Mouse (Mus musculus): ENCODE data around the gene Crybb3. TPM values are rescaled to one million over a fixed set of nuclear protein-coding genes. Genes with fewer than 3 reads are reported as not detected.

The Crybb3 gene
- polyA plus RNA-seq, 1 experiment from 2014 or later = 0.65 TPM

DNA sequence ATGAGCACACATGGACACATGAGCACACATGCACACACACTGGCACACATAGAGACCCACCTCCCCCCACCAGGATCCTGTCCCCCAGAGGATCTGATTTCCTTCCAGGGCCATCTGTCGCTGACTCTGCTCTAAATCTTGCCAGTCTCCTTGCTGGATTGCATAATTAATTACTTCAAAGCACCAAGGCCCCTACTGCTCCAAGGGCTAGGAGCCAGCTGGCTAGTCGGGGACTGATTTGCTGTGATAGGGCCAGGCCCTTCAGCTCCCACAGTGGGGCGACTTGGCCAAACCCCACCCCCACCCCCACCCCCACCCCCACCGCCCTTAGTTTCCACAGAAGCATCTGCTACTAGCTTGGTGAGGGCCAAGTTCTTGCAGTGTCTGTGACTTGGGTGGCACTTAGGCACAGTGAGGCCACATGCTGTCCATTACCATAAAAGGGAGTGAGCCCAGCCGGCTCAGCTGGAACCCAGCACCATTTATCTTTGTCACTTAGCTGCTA is 39.8 kb downstream of the Crybb3 start:
- H3K36me3 ChIP-seq (ENCODE audit: poor library complexity, severe bottlenecking) = no peaks in the 10 kb centered on the region
- no peaks in the 10 kb centered on the region; the same call in 1 of the 2 replicates for H3K9me3 ChIP-seq (replicated peaks)
- H3K9ac ChIP-seq = no peak overlapping the region

DNA sequence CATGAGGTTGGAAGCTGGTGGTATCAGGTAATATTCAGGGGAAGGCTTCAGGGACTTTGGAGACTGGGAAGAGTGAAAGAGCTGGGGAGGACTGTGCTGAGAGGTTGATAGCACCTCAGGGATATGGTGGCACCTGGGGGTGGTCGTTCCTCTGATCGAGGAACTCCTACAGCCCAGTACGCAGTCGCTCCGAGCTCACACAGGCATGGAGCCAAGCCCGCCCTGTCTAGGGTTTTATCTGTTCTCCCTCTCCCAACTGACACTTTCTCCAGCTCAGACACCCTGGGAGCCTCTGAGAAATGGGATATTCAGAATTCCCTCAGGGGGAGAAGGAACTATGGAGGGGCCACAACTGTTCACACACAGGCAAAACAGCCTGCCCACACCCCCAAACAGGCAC is 40.6 kb downstream of the Crybb3 start:
- H3K4me2 ChIP-seq = no peak overlapping the region
- no peaks in the 10 kb centered on the region for H3K36me3 ChIP-seq (ENCODE audit: poor library complexity, severe bottlenecking)
- no peaks in the 10 kb centered on the region for H3K27me3 ChIP-seq
- H3K9me3 ChIP-seq (replicated peaks) = no peaks in the 10 kb centered on the region; the same call in 1 of the 2 replicates
- H3K9ac ChIP-seq = no peak overlapping the region
- 52% methylated on average over 6 of the region's 6 CpGs for WGBS
- no peak overlapping the region for H3K4me3 ChIP-seq
- no peak for ATAC-seq
- peak overlapping the region; percentile 83 for H3K27ac ChIP-seq
- peaks cover 39% of the 10 kb centered on the region for H3K4me1 ChIP-seq

More for the DNA sequence above, 39.8 kb downstream of the Crybb3 start:
- Histone ChIP-seq H3K4me3 (no peak overlapping the region), H3K4me1 (peaks cover 41% of the 10 kb centered on the region), H3K4me2 (no peak overlapping the region), H3K27ac (peak overlapping the region; percentile 83), H3K27me3 (no peaks in the 10 kb centered on the region)
- peak; percentile 95 for ATAC-seq
- 8% methylated on average over 5 of the region's 5 CpGs for WGBS

DNA sequence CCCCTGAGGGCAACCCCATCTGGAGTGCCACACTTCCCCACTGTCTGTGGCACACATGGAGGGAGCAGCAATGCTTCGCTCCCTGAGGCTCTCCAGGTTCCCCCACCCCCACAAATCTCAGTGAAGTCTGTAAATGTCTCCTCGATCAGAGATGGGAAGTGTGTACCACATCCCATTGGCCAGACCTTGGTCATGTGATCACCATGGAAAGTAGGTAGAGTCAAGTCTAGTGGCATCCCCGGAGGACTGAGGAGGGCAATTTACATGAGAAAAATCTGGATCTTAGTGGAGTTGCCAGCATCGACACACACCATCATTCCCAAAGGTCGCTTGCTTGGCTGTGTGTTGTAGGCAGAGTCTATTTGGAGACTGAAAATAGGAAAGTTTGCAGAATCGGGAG is 42.8 kb downstream of the Crybb3 start:
- Histone ChIP-seq H3K9ac (no peak overlapping the region), H3K27ac (no peak overlapping the region), H3K4me3 (no peak overlapping the region), H3K27me3 (no peaks in the 10 kb centered on the region), H3K9me3 (replicated peaks) (no peaks in the 10 kb centered on the region; the same call in 1 of the 2 replicates), H3K4me1 (peaks cover 43% of the 10 kb centered on the region), H3K36me3 (ENCODE audit: poor library complexity, severe bottlenecking) (no peaks in the 10 kb centered on the region), H3K4me2 (no peak overlapping the region)
- no peak for ATAC-seq
- 84% methylated on average over 6 of the region's 6 CpGs for WGBS

DNA sequence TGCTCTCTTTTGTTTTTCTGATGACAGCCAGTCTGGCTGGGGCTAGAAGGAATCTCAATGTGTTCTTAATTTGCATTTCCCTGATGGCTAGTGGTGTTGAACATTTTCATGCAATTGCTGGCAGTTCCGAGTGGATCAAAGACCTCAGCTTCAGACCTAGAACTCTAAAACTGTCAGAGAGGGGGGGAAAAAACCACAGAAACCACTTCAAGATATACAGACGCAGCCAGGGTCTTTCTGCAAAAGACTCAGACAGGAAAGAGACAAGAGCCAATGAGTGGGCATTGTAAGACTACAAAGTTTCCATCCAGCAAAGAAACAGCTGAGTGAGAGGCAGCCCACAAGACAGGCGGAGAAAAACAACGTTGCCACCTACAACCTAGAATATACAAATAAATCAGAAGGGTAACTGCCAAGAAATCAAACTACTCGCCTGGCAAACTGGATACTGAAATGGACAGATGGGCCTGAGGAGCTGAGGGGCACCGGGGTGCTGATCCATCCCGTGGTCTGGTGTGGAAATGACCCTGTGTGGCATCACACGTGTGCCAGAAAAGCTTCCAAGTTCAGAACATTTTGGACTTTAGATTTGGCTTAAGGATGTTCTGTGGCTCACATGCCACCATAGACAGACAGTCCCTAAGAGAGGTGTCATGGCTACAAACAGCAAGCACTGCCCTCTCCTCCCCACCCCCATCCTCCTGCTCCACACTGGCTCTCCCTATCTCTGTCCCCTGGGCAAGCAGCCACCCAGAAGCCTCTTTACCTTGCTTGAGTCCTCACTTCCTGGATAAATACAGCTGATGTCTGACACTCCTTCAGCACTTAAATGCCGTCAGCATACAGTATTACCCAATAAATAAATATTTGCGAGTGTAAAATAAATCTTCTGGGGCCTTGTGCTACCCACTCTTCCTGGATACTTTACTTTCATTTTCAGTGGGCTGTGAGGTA is 46.0 kb downstream of the Crybb3 start:
- WGBS = 65% methylated on average over 10 of the region's 10 CpGs
- Histone ChIP-seq H3K9me3 (replicated peaks) (no peaks in the 10 kb centered on the region; the same call in 1 of the 2 replicates), H3K27ac (no peak overlapping the region), H3K4me1 (peaks cover 24% of the 10 kb centered on the region), H3K9ac (no peak overlapping the region), H3K36me3 (ENCODE audit: poor library complexity, severe bottlenecking) (no peaks in the 10 kb centered on the region), H3K4me3 (no peak overlapping the region), H3K4me2 (no peak overlapping the region), H3K27me3 (no peaks in the 10 kb centered on the region)
- ATAC-seq = no peak

DNA sequence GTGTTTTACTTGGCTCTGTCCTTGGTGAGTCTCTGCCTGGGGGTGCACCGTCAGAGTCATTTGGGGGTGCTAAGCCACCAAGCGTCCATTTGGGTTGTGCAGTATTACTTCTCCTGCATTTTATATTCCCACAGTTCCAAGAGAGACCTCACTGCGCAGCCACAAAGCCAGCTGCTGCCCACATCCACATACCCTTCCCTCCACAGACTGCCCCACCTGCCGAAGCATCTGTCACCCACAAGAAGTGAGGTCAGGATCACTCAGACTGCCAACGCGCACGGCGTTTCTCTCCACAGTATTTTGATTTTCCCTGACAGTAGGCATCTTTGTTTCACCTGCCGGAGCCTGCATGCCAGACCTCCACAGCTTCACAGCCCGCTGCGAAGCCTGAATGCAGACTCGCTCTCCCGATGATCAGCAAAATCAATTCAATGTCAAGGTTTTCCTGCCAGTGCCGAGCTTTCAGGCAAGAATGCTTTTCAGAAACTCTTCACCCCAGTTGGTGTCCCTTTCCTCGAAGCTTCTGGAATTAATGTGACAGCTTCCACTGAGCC is 50.1 kb downstream of the Crybb3 start:
- Histone ChIP-seq H3K36me3 (ENCODE audit: poor library complexity, severe bottlenecking) (no peaks in the 10 kb centered on the region), H3K9me3 (replicated peaks) (no peaks in the 10 kb centered on the region), H3K27ac (no peak overlapping the region; the same call in 1 of the 2 replicates), H3K4me2 (no peak overlapping the region), H3K9ac (no peak overlapping the region), H3K4me1 (peaks cover 24% of the 10 kb centered on the region), H3K27me3 (no peaks in the 10 kb centered on the region), H3K4me3 (no peak overlapping the region)
- WGBS = 55% methylated on average over 15 of the region's 15 CpGs
- ATAC-seq = 0 out of 2 replicates have a peak, but pooled peaks have one; percentile 48

DNA sequence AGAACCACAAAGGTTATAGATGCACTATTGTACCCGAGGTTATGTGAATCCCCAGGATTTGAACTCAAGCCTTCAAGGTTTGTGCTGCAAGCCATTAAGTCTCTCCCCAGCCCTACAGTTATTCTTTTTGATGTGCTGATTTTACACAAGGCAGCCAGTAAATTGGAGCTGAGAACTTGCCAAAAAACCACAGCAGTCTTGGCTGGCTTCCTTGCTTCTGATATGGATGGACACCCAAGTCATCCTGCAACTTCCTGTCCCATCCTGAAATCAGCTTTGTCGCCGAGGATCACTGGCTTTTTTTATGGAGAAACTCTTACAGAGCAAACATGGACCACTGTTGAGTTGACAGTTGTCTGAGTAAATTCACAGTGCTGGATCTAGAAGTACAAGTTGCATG is 51.3 kb downstream of the Crybb3 start:
- Histone ChIP-seq H3K9ac (no peak overlapping the region), H3K4me2 (no peak overlapping the region), H3K4me3 (no peak overlapping the region), H3K4me1 (peaks cover 23% of the 10 kb centered on the region), H3K9me3 (replicated peaks) (no peaks in the 10 kb centered on the region), H3K27me3 (no peaks in the 10 kb centered on the region), H3K36me3 (ENCODE audit: poor library complexity, severe bottlenecking) (no peaks in the 10 kb centered on the region), H3K27ac (no peak overlapping the region)
- WGBS = 79% methylated on average over 3 of the region's 3 CpGs
- no peak for ATAC-seq

DNA sequence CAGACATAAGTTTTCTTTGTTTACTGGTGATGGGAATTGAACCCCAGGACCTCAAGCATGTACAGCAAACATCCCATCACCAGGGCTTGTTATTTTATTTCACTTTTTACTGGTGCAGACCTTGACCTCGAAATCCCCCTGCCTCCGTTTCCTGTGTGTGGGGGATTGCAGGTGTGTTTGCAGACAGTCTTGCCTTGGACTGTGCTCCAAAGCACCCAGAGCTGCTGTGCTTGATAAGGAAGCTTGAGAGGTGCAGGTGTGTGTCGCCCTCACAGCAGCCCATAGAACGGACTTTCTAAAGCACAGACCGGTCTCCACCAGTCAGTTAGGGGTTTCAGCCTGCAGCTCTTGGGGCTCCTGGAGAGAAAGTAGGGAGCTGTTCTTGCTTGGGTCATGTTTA is 54.7 kb downstream of the Crybb3 start:
- no peak for ATAC-seq
- H3K4me3 ChIP-seq = no peak overlapping the region
- H3K4me1 ChIP-seq = peaks cover 32% of the 10 kb centered on the region
- no peak overlapping the region for H3K27ac ChIP-seq
- no peak overlapping the region for H3K9ac ChIP-seq
- no peak overlapping the region for H3K4me2 ChIP-seq
- H3K36me3 ChIP-seq (ENCODE audit: poor library complexity, severe bottlenecking) = no peaks in the 10 kb centered on the region
- WGBS = 92% methylated on average over 5 of the region's 5 CpGs
- H3K9me3 ChIP-seq (replicated peaks) = no peaks in the 10 kb centered on the region
- no peaks in the 10 kb centered on the region for H3K27me3 ChIP-seq

Other genes with a start within 250 kb of the Crybb3 start
- 0.65 and 0.68 TPM in 2 replicates for gene Myo18b, start 185.2 kb downstream of the Crybb3 start, polyA plus RNA-seq (2015; fragmentation: Nextera tagmentation; extraction: Ambion mirVana)
- gene Grk3, start 65.8 kb downstream of the Crybb3 start, polyA plus RNA-seq (2015; fragmentation: Nextera tagmentation; extraction: Ambion mirVana) = 8.1 and 8.7 TPM in 2 replicates
- gene Crybb2, start 11.5 kb downstream of the Crybb3 start, polyA plus RNA-seq (2015; fragmentation: Nextera tagmentation; extraction: Ambion mirVana) = not detected in 2 replicates
- 4.3 and 5.1 TPM in 2 replicates for gene 2900026A02Rik, start 139.7 kb upstream of the Crybb3 start, polyA plus RNA-seq (2015; fragmentation: Nextera tagmentation; extraction: Ambion mirVana)
- not detected in 2 replicates for gene Tmem211, start 145.3 kb upstream of the Crybb3 start, polyA plus RNA-seq (2015; fragmentation: Nextera tagmentation; extraction: Ambion mirVana)
- 9.8 and 11.9 TPM in 2 replicates for gene Sgsm1, start 229.2 kb upstream of the Crybb3 start, polyA plus RNA-seq (2015; fragmentation: Nextera tagmentation; extraction: Ambion mirVana)